Mouse (Mus musculus) thymus, adult 18-20 months (tissue): ENCODE results near the gene Sipa1.
A peak's percentile ranks its signal among the peaks of the same experiment; 100 is the strongest.

Experiments used
- DNase-seq, 2 experiments: peaks; one replicate each; pipeline ENCODE4 v3.0.0; 2022; ENCODE audit warnings: mixed read lengths in 2 of 2

Gene Sipa1

GRCm38 (mm10) chr19:5603664-5604063 is 59.8 kb downstream of the Sipa1 start:
- DNase-seq, result no peak

DNA sequence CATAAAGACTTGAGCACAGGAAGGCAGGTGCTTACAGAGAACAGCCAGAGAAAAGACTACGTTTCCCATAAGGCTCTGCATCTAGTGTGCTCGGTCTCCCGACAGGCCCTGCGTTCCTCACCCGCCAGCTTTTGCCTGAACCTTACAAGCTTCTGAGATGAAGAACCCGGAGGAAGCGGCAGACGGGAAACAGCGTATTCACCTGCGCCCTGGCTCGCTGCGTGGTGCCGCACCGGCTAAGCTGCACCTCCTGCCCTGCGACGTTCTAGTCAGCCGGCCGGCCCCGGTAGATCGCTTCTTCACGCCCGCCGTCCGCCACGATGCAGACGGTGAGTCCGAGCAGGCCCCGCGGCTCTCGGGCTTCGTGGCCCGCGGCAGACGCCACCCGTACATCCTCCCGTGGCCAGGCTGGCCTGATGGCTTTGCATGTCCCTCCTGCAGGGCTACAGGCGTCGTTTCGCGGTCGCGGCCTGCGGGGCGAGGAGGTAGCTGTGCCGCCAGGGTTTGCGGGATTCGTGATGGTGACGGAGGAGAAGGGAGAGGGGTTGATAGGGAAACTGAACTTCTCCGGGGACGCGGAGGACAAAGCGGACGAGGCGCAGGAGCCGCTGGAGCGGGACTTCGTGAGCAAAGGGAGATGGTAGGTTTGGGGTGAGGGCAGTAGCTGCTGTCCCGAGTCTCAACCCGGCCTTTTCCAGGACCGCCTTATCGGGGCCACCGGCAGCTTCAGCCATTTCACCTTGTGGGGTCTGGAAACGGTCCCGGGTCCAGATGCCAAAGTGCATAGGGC is 61.6 kb downstream of the Sipa1 start, which contains the start of gene Rnaseh2c:
Gene Rnaseh2c, plus strand, starts transcription at position 122 of the 790 bp plus-strand sequence.
- DNase-seq, result peak; percentile 78 to 83
